Mouse (Mus musculus): ENCODE measurements around the gene Sdsl. TPM values are rescaled to one million over a fixed set of nuclear protein-coding genes. Genes with fewer than 3 reads are reported as not detected.

The Sdsl gene
- polyA plus RNA-seq, 1 experiment = 0.69 TPM

GRCm38 (mm10) chr5:120432486-120433015, 40.1 kb downstream of the Sdsl start:
- Histone ChIP-seq H3K36me3 (ENCODE audit: control insufficient read depth, insufficient read depth) (no peaks in the 10 kb centered on the region), H3K4me3 (ENCODE audit: insufficient read depth, poor library complexity, severe bottlenecking) (no peak overlapping the region), H3K79me2 (ENCODE audit: control insufficient read depth, insufficient read depth) (no peaks in the 10 kb centered on the region), H3ac (ENCODE audit: control insufficient read depth, insufficient read length, low read depth) (no peak overlapping the region), H3K79me3 (ENCODE audit: low read depth) (no peaks in the 10 kb centered on the region), H3K27me3 (ENCODE audit: control insufficient read depth, insufficient read depth, insufficient read length) (peaks cover 96% of the 10 kb centered on the region)
- TF ChIP-seq FOSL1 (IDR thresholded peaks at IDR 0.05; ENCODE audit: insufficient read depth, low read length, poor library complexity, severe bottlenecking) (no peak), CEBPB (IDR thresholded peaks at IDR 0.05; ENCODE audit: low read depth) (no peak), MAX (IDR thresholded peaks at IDR 0.05) (no peak), MYOD1 (IDR thresholded peaks at IDR 0.05; ENCODE audit: control insufficient read depth, insufficient read length, low read depth) (no peak)

- H3K27me3 ChIP-seq (ENCODE audit: control insufficient read depth, insufficient read depth, insufficient read length) = peaks cover 96% of the 10 kb centered on the region
- H3K4me3 ChIP-seq (ENCODE audit: insufficient read depth, poor library complexity, severe bottlenecking) = no peak within 1 kb of the TSS
- no peak for TF ChIP-seq CTCF (IDR thresholded peaks at IDR 0.05; ENCODE audit: control insufficient read depth, insufficient read depth, insufficient read length)
- TF ChIP-seq MYOD1 (IDR thresholded peaks at IDR 0.05; ENCODE audit: control insufficient read depth, insufficient read length, low read depth) = no peak
- TF ChIP-seq CEBPB (IDR thresholded peaks at IDR 0.05; ENCODE audit: low read depth) = no peak
- no peak for TF ChIP-seq MAX (IDR thresholded peaks at IDR 0.05)
- TF ChIP-seq FOSL1 (IDR thresholded peaks at IDR 0.05; ENCODE audit: insufficient read depth, low read length, poor library complexity, severe bottlenecking) = no peak
- TF ChIP-seq MYOG (IDR thresholded peaks at IDR 0.05; ENCODE audit: control insufficient read depth, extremely low read depth, insufficient read length) = no peak
- no peak for TF ChIP-seq USF1 (IDR thresholded peaks at IDR 0.05; ENCODE audit: low read depth)
Observed at GRCm38 (mm10) chr5:120431649-120432485, 40.7 kb downstream of the Sdsl start, which contains the start of gene Lhx5. TSS of gene Lhx5 (plus strand) at chr5:120431699.

GRCm38 (mm10) chr5:120431001-120431583, 41.5 kb downstream of the Sdsl start:
- H3ac ChIP-seq (ENCODE audit: control insufficient read depth, insufficient read length, low read depth) = no peak overlapping the region
- no peaks in the 10 kb centered on the region for H3K36me3 ChIP-seq (ENCODE audit: control insufficient read depth, insufficient read depth)
- no peaks in the 10 kb centered on the region for H3K79me3 ChIP-seq (ENCODE audit: low read depth)
- H3K27me3 ChIP-seq (ENCODE audit: control insufficient read depth, insufficient read depth, insufficient read length) = peaks cover 96% of the 10 kb centered on the region
- no peak overlapping the region for H3K4me3 ChIP-seq (ENCODE audit: insufficient read depth, poor library complexity, severe bottlenecking)
- TF ChIP-seq CTCF (IDR thresholded peaks at IDR 0.05; ENCODE audit: control insufficient read depth, insufficient read depth, insufficient read length) = no peak
- no peak for TF ChIP-seq CEBPB (IDR thresholded peaks at IDR 0.05; ENCODE audit: low read depth)
- TF ChIP-seq USF1 (IDR thresholded peaks at IDR 0.05; ENCODE audit: low read depth) = no peak
- no peak for TF ChIP-seq FOSL1 (IDR thresholded peaks at IDR 0.05; ENCODE audit: insufficient read depth, low read length, poor library complexity, severe bottlenecking)
- H3K79me2 ChIP-seq (ENCODE audit: control insufficient read depth, insufficient read depth) = no peaks in the 10 kb centered on the region

More at GRCm38 (mm10) chr5:120431649-120432485, 40.7 kb downstream of the Sdsl start, which contains the start of gene Lhx5:
- Histone ChIP-seq H3K79me2 (ENCODE audit: control insufficient read depth, insufficient read depth) (no peaks in the 10 kb centered on the region), H3K79me3 (ENCODE audit: low read depth) (no peaks in the 10 kb centered on the region), H3ac (ENCODE audit: control insufficient read depth, insufficient read length, low read depth) (no peak within 1 kb of the TSS), H3K36me3 (ENCODE audit: control insufficient read depth, insufficient read depth) (no peaks in the 10 kb centered on the region)

GRCm38 (mm10) chr5:120429692-120430091, 42.9 kb downstream of the Sdsl start:
- peaks cover 94% of the 10 kb centered on the region for H3K27me3 ChIP-seq (ENCODE audit: control insufficient read depth, insufficient read depth, insufficient read length)
- H3ac ChIP-seq (ENCODE audit: control insufficient read depth, insufficient read length, low read depth) = no peak overlapping the region
- no peaks in the 10 kb centered on the region for H3K79me2 ChIP-seq (ENCODE audit: control insufficient read depth, insufficient read depth)
- no peaks in the 10 kb centered on the region for H3K36me3 ChIP-seq (ENCODE audit: control insufficient read depth, insufficient read depth)
- H3K79me3 ChIP-seq (ENCODE audit: low read depth) = no peaks in the 10 kb centered on the region
- TF ChIP-seq MYOG (IDR thresholded peaks at IDR 0.05; ENCODE audit: control insufficient read depth, extremely low read depth, insufficient read length) (no peak), CEBPB (IDR thresholded peaks at IDR 0.05; ENCODE audit: low read depth) (no peak), CTCF (IDR thresholded peaks at IDR 0.05; ENCODE audit: control insufficient read depth, insufficient read depth, insufficient read length) (no peak)
- no peak overlapping the region for H3K4me3 ChIP-seq (ENCODE audit: insufficient read depth, poor library complexity, severe bottlenecking)

GRCm38 (mm10) chr5:120428990-120429389, 43.6 kb downstream of the Sdsl start:
- H3K27me3 ChIP-seq (ENCODE audit: control insufficient read depth, insufficient read depth, insufficient read length) = peaks cover 89% of the 10 kb centered on the region
- TF ChIP-seq FOSL1 (IDR thresholded peaks at IDR 0.05; ENCODE audit: insufficient read depth, low read length, poor library complexity, severe bottlenecking) (no peak), CEBPB (IDR thresholded peaks at IDR 0.05; ENCODE audit: low read depth) (no peak), MYOD1 (IDR thresholded peaks at IDR 0.05; ENCODE audit: control insufficient read depth, insufficient read length, low read depth) (no peak), MAX (IDR thresholded peaks at IDR 0.05) (no peak), USF1 (IDR thresholded peaks at IDR 0.05; ENCODE audit: low read depth) (no peak), MYOG (IDR thresholded peaks at IDR 0.05; ENCODE audit: control insufficient read depth, extremely low read depth, insufficient read length) (no peak), CTCF (IDR thresholded peaks at IDR 0.05; ENCODE audit: control insufficient read depth, insufficient read depth, insufficient read length) (no peak)
- no peak overlapping the region for H3K4me3 ChIP-seq (ENCODE audit: insufficient read depth, poor library complexity, severe bottlenecking)

More at GRCm38 (mm10) chr5:120428990-120429389, 43.6 kb downstream of the Sdsl start:
- Histone ChIP-seq H3ac (ENCODE audit: control insufficient read depth, insufficient read length, low read depth) (no peak overlapping the region), H3K79me2 (ENCODE audit: control insufficient read depth, insufficient read depth) (no peaks in the 10 kb centered on the region), H3K36me3 (ENCODE audit: control insufficient read depth, insufficient read depth) (no peaks in the 10 kb centered on the region), H3K79me3 (ENCODE audit: low read depth) (no peaks in the 10 kb centered on the region)
